Mouse (Mus musculus): ENCODE data around the gene Pah. TPM values are rescaled to one million over a fixed set of nuclear protein-coding genes. Genes with fewer than 3 reads are reported as not detected.

The Pah gene
- total RNA-seq, 1 experiment from 2014 or later: not detected

- ATAC-seq (replicated peaks; ENCODE audit: insufficient number of reproducible peaks, low FRiP score, low TSS enrichment, poor library complexity, severe bottlenecking): no peak
Observed at GRCm38 (mm10) chr10:87500926-87501658, 20.5 kb upstream of the Pah start.

- no peak for ATAC-seq (replicated peaks; ENCODE audit: insufficient number of reproducible peaks, low FRiP score, low TSS enrichment, poor library complexity, severe bottlenecking)
Observed at GRCm38 (mm10) chr10:87501659-87502042, 19.9 kb upstream of the Pah start.

- ATAC-seq (replicated peaks; ENCODE audit: insufficient number of reproducible peaks, low FRiP score, low TSS enrichment, poor library complexity, severe bottlenecking): no peak
Observed at GRCm38 (mm10) chr10:87502283-87502682, 19.3 kb upstream of the Pah start.

- ATAC-seq (replicated peaks; ENCODE audit: insufficient number of reproducible peaks, low FRiP score, low TSS enrichment, poor library complexity, severe bottlenecking): no peak
Observed at GRCm38 (mm10) chr10:87503946-87504345, 17.6 kb upstream of the Pah start.

- no peak for ATAC-seq (replicated peaks; ENCODE audit: insufficient number of reproducible peaks, low FRiP score, low TSS enrichment, poor library complexity, severe bottlenecking)
Observed at GRCm38 (mm10) chr10:87508581-87508980, 13.0 kb upstream of the Pah start.

- ATAC-seq (replicated peaks; ENCODE audit: insufficient number of reproducible peaks, low FRiP score, low TSS enrichment, poor library complexity, severe bottlenecking): no peak
Observed at GRCm38 (mm10) chr10:87513052-87513451, 8.5 kb upstream of the Pah start.

GRCm38 (mm10) chr10:87518585-87518984 is 3.0 kb upstream of the Pah start:
- no peak for ATAC-seq (replicated peaks; ENCODE audit: insufficient number of reproducible peaks, low FRiP score, low TSS enrichment, poor library complexity, severe bottlenecking)

- ATAC-seq (replicated peaks; ENCODE audit: insufficient number of reproducible peaks, low FRiP score, low TSS enrichment, poor library complexity, severe bottlenecking): no peak
Observed at GRCm38 (mm10) chr10:87520401-87521116, 1.0 kb upstream of the Pah start.

- no peak for ATAC-seq (replicated peaks; ENCODE audit: insufficient number of reproducible peaks, low FRiP score, low TSS enrichment, poor library complexity, severe bottlenecking)
Observed at GRCm38 (mm10) chr10:87534172-87534571, 12.6 kb downstream of the Pah start.

GRCm38 (mm10) chr10:87545759-87546158 is 24.2 kb downstream of the Pah start:
- no peak for ATAC-seq (replicated peaks; ENCODE audit: insufficient number of reproducible peaks, low FRiP score, low TSS enrichment, poor library complexity, severe bottlenecking)

- no peak for ATAC-seq (replicated peaks; ENCODE audit: insufficient number of reproducible peaks, low FRiP score, low TSS enrichment, poor library complexity, severe bottlenecking)
Observed at GRCm38 (mm10) chr10:87546299-87547234, 25.0 kb downstream of the Pah start.

- ATAC-seq (replicated peaks; ENCODE audit: insufficient number of reproducible peaks, low FRiP score, low TSS enrichment, poor library complexity, severe bottlenecking): peak; percentile 79
Observed at GRCm38 (mm10) chr10:87552726-87553125, 31.1 kb downstream of the Pah start.

- ATAC-seq (replicated peaks; ENCODE audit: insufficient number of reproducible peaks, low FRiP score, low TSS enrichment, poor library complexity, severe bottlenecking): no peak
Observed at GRCm38 (mm10) chr10:87556441-87556840, 34.8 kb downstream of the Pah start.

GRCm38 (mm10) chr10:87563818-87564217 is 42.2 kb downstream of the Pah start:
- no peak for ATAC-seq (replicated peaks; ENCODE audit: insufficient number of reproducible peaks, low FRiP score, low TSS enrichment, poor library complexity, severe bottlenecking)

GRCm38 (mm10) chr10:87565712-87566111 is 44.1 kb downstream of the Pah start:
- no peak for ATAC-seq (replicated peaks; ENCODE audit: insufficient number of reproducible peaks, low FRiP score, low TSS enrichment, poor library complexity, severe bottlenecking)

GRCm38 (mm10) chr10:87572500-87572899 is 50.9 kb downstream of the Pah start:
- ATAC-seq (replicated peaks; ENCODE audit: insufficient number of reproducible peaks, low FRiP score, low TSS enrichment, poor library complexity, severe bottlenecking): no peak

GRCm38 (mm10) chr10:87586696-87587095 is 65.1 kb downstream of the Pah start:
- ATAC-seq (replicated peaks; ENCODE audit: insufficient number of reproducible peaks, low FRiP score, low TSS enrichment, poor library complexity, severe bottlenecking): no peak

- ATAC-seq (replicated peaks; ENCODE audit: insufficient number of reproducible peaks, low FRiP score, low TSS enrichment, poor library complexity, severe bottlenecking): no peak
Observed at GRCm38 (mm10) chr10:87593916-87594315, 72.3 kb downstream of the Pah start.

GRCm38 (mm10) chr10:87596361-87597074 is 74.9 kb downstream of the Pah start:
- ATAC-seq (replicated peaks; ENCODE audit: insufficient number of reproducible peaks, low FRiP score, low TSS enrichment, poor library complexity, severe bottlenecking): no peak

All from monocyte, adult 5-6 weeks (primary cell).